Mouse (Mus musculus) forebrain, embryonic 15.5 days (tissue): Measurements from ENCODE around the gene Slc44a2. TPM values are rescaled to one million over a fixed set of nuclear protein-coding genes. Genes with fewer than 3 reads are reported as not detected.

Experiments used
- ATAC-seq: fragments of 200-750 bp; cut with Nextera tagmentation; replicated peaks from 2 replicates; pipeline ENCODE4 v1.8.0; 2017; ENCODE audit warnings: mild to moderate bottlenecking, moderate TSS enrichment, moderate library complexity
- H3K27ac ChIP-seq: fragments of 300-500 bp; sonication (generic); replicated peaks from 2 replicates; pipeline ENCODE4 v1.5.1; 2015; ENCODE audit warnings: mild to moderate bottlenecking, inconsistent platforms
- H3K27me3 ChIP-seq: fragments of 300-500 bp; sonication (generic); 2 replicates; pipeline ENCODE4 v1.6.1; 2015; ENCODE audit warnings: inconsistent platforms
- H3K36me3 ChIP-seq: fragments of 300-500 bp; sonication (generic); 2 replicates; pipeline ENCODE4 v1.6.1; 2015; ENCODE audit warnings: mild to moderate bottlenecking, inconsistent platforms
- H3K4me1 ChIP-seq: fragments of 300-500 bp; sonication (generic); 2 replicates; pipeline ENCODE4 v1.6.1; 2015; ENCODE audit warnings: inconsistent platforms
- H3K4me2 ChIP-seq: fragments of 300-500 bp; sonication (generic); replicated peaks from 2 replicates; pipeline ENCODE4 v1.6.1; 2015; ENCODE audit warnings: mild to moderate bottlenecking, inconsistent platforms
- H3K4me3 ChIP-seq: fragments of 300-500 bp; sonication (generic); 2 replicates; pipeline ENCODE4 v1.5.1; 2015; ENCODE audit warnings: mild to moderate bottlenecking, inconsistent platforms
- H3K9ac ChIP-seq: fragments of 300-500 bp; sonication (generic); replicated peaks from 2 replicates; pipeline ENCODE4 v1.6.1; 2015; ENCODE audit warnings: mild to moderate bottlenecking, inconsistent platforms
- H3K9me3 ChIP-seq: fragments of 300-500 bp; sonication (generic); 2 replicates; pipeline ENCODE4 v1.6.1; 2016; ENCODE audit warnings: inconsistent platforms
- WGBS: fragments of 180-500 bp; shearing (Covaris S2); methylation state at CpG from one replicate; pipeline ENCODE4 v1.1.7; 2015; ENCODE audit warnings: mixed read lengths; 5-methylcytosine and 5-hydroxymethylcytosine counted together
- polyA plus RNA-seq: library from polyadenylated mRNA; unstranded; fragments of >200 nt; fragmentation: Nextera tagmentation; extraction: Ambion mirVana; gene quantifications from 2 replicates; pipeline ENCODE4 v1.2.1, GENCODE M21; 2015

Slc44a2 gene
- 77.4 and 77.8 TPM in 2 replicates for polyA plus RNA-seq

- H3K9me3 ChIP-seq = no peaks in the 10 kb centered on the region
- WGBS = under 1% methylated on average over 52 of the region's 52 CpGs
- peak within 1 kb of the TSS; percentile 83 for H3K9ac ChIP-seq
- H3K27ac ChIP-seq = peak within 1 kb of the TSS; percentile 49
- peak within 1 kb of the TSS; percentile 87 for H3K4me2 ChIP-seq
- H3K27me3 ChIP-seq = no peaks in the 10 kb centered on the region
- H3K4me1 ChIP-seq = peaks cover 17% of the 10 kb centered on the region
- ATAC-seq = peak; percentile 93
- no peaks in the 10 kb centered on the region for H3K36me3 ChIP-seq
- H3K4me3 ChIP-seq = peak within 1 kb of the TSS; percentile 88
These were observed at the start of gene Slc44a2 for GRCm38 (mm10) chr9:21320619-21321512. Slc44a2 (plus strand) TSS chr9:21320698.

- Histone ChIP-seq H3K27ac (no peak overlapping the region), H3K9me3 (no peaks in the 10 kb centered on the region), H3K9ac (no peak overlapping the region), H3K27me3 (no peaks in the 10 kb centered on the region), H3K36me3 (peaks cover 87% of the 10 kb centered on the region), H3K4me2 (no peak overlapping the region), H3K4me1 (no peaks in the 10 kb centered on the region), H3K4me3 (no peak overlapping the region)
- no peak for ATAC-seq
- WGBS = 91% methylated on average over 9 of the region's 9 CpGs
These were observed 48.1 kb upstream of the Slc44a2 start for GRCm38 (mm10) chr9:21272391-21272790.

- Histone ChIP-seq H3K27ac (no peak overlapping the region), H3K4me1 (no peaks in the 10 kb centered on the region), H3K9me3 (no peaks in the 10 kb centered on the region), H3K27me3 (no peaks in the 10 kb centered on the region), H3K9ac (no peak overlapping the region), H3K36me3 (peaks cover 90% of the 10 kb centered on the region), H3K4me2 (no peak overlapping the region), H3K4me3 (no peak overlapping the region)
- no peak for ATAC-seq
- WGBS = 88% methylated on average over 8 of the region's 8 CpGs
These were observed 47.4 kb upstream of the Slc44a2 start for GRCm38 (mm10) chr9:21273094-21273493.

- Histone ChIP-seq H3K27ac (no peak overlapping the region), H3K9me3 (no peaks in the 10 kb centered on the region), H3K36me3 (peaks cover 88% of the 10 kb centered on the region), H3K4me2 (no peak overlapping the region), H3K4me1 (no peaks in the 10 kb centered on the region), H3K9ac (no peak overlapping the region), H3K4me3 (no peak overlapping the region), H3K27me3 (no peaks in the 10 kb centered on the region)
- 85% methylated on average over 7 of the region's 7 CpGs for WGBS
- no peak for ATAC-seq
These were observed 46.8 kb upstream of the Slc44a2 start for GRCm38 (mm10) chr9:21273520-21274228.

DNA sequence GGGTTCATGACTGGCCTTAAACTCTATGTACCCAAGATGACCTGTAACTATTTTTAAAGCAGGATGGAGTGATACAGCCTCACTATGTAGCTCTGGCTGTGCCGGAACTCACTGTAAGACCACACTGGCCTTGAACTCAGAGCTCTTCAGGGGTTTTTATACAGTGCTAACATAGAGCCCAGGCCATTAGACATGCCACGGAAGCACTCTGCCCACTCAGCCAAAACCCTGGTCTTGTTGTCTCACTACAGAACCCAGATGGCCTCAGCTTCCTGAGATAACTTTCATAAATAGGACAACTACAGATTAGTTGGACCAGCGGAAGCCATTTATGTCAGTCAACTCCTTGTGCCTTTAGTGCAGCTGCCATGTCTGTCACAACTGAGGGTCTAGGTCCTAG is 46.2 kb upstream of the Slc44a2 start:
- no peak overlapping the region for H3K27ac ChIP-seq
- H3K4me1 ChIP-seq = no peaks in the 10 kb centered on the region
- no peaks in the 10 kb centered on the region for H3K9me3 ChIP-seq
- ATAC-seq = no peak
- H3K4me3 ChIP-seq = no peak overlapping the region
- H3K4me2 ChIP-seq = no peak overlapping the region
- H3K9ac ChIP-seq = no peak overlapping the region
- no peaks in the 10 kb centered on the region for H3K27me3 ChIP-seq
- peaks cover 89% of the 10 kb centered on the region for H3K36me3 ChIP-seq
- WGBS = 94% methylated on average over 3 of the region's 3 CpGs

DNA sequence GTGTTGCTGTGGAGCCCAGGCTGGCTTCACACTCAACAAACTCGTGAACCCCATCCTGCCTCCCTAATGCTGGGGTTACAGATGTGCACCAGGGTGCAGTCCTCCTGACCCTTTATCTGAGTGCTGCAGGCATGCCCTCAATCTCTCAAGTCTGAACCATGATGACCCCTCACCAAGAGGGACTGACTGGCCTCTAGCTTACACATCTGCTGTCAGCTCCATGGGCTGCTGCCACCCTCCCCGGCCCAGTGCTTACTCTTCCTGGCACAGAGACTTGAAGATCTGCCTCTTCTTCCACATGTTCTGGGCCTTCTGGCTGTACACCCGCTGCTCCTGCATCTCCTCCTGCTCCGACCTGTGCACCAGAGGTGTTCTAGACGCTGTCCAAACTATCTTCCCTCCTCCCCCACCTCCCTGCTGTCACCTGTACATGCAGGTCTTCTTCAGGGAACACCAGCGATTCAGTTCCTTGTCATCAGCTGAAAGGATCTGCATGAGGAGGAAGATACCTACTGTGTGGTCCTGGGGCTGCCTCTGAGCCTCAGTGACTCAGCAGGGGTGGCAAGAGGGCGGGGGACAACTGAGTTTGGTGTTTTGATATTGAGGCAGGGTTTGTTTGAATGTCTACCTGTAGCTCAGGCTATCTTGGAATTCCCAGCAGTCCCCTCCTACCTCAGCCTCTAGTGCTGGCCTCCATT is 45.3 kb upstream of the Slc44a2 start:
- H3K36me3 ChIP-seq = peaks cover 90% of the 10 kb centered on the region
- ATAC-seq = no peak

GRCm38 (mm10) chr9:21275727-21276126 is 44.8 kb upstream of the Slc44a2 start:
- no peak for ATAC-seq
- no peak overlapping the region for H3K4me2 ChIP-seq
- WGBS = 94% methylated on average over 12 of the region's 12 CpGs
- no peaks in the 10 kb centered on the region for H3K9me3 ChIP-seq
- no peaks in the 10 kb centered on the region for H3K27me3 ChIP-seq
- H3K4me3 ChIP-seq = no peak overlapping the region
- H3K9ac ChIP-seq = no peak overlapping the region
- H3K27ac ChIP-seq = no peak overlapping the region
- H3K4me1 ChIP-seq = no peaks in the 10 kb centered on the region
- peaks cover 88% of the 10 kb centered on the region for H3K36me3 ChIP-seq

More for the DNA sequence above, 45.3 kb upstream of the Slc44a2 start:
- H3K27ac ChIP-seq = no peak overlapping the region
- H3K4me3 ChIP-seq = no peak overlapping the region
- no peaks in the 10 kb centered on the region for H3K4me1 ChIP-seq
- no peak overlapping the region for H3K9ac ChIP-seq
- no peaks in the 10 kb centered on the region for H3K27me3 ChIP-seq
- 82% methylated on average over 7 of the region's 7 CpGs for WGBS
- H3K4me2 ChIP-seq = no peak overlapping the region
- no peaks in the 10 kb centered on the region for H3K9me3 ChIP-seq

DNA sequence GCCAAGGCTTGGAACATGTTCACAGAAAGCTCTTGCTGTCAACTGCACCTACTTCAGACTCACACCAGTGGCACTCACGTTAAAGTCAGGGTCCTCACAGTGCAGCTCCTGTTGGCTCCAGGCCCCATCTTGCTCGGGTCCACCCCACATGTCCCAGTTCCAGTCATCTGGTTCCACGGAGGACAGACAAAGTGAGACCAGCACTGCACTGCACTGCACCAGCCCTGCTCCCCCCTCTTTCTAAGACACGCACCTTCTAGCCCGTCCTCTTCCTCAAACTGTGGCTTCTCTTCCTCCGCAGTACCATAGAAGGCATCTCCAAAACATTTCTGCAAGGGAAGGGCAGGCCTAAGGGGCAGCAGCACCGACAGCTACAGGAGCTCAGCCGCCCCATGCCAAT is 44.2 kb upstream of the Slc44a2 start:
- H3K27me3 ChIP-seq = no peaks in the 10 kb centered on the region
- 90% methylated on average over 8 of the region's 8 CpGs for WGBS
- peak; percentile 6; the same call in 1 of the 2 replicates for ATAC-seq
- no peak overlapping the region for H3K27ac ChIP-seq
- no peaks in the 10 kb centered on the region for H3K4me1 ChIP-seq
- H3K9me3 ChIP-seq = no peaks in the 10 kb centered on the region
- H3K36me3 ChIP-seq = peaks cover 88% of the 10 kb centered on the region
- H3K9ac ChIP-seq = no peak overlapping the region
- no peak overlapping the region for H3K4me3 ChIP-seq
- no peak overlapping the region for H3K4me2 ChIP-seq

GRCm38 (mm10) chr9:21277776-21278175 is 42.7 kb upstream of the Slc44a2 start:
- Histone ChIP-seq H3K36me3 (peaks cover 83% of the 10 kb centered on the region), H3K4me2 (no peak overlapping the region), H3K4me1 (no peaks in the 10 kb centered on the region), H3K9me3 (no peaks in the 10 kb centered on the region), H3K4me3 (no peak overlapping the region), H3K27me3 (no peaks in the 10 kb centered on the region), H3K9ac (no peak overlapping the region), H3K27ac (no peak overlapping the region)
- 92% methylated on average over 5 of the region's 5 CpGs for WGBS
- ATAC-seq = no peak

DNA sequence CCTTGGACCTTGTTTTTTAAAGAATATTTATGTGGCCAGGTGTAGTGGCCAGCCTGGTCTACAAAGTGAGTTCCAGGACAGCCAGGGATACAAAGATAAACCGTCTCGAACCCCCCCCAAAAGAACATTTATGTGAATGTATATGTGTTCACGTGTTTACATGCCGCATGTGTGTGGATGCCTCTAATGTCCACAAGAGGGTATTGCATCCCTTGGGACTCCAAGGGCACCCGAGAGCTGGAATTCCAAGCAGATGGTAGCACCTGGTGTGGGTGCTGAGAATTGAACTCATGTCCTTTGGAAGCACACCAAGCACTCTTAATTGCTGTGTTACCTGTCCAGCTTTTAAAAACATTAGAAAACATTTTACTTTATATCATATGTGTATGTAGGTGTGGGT is 36.9 kb upstream of the Slc44a2 start:
- Histone ChIP-seq H3K4me1 (peaks cover 20% of the 10 kb centered on the region), H3K9me3 (no peaks in the 10 kb centered on the region), H3K4me3 (no peak overlapping the region), H3K9ac (no peak overlapping the region), H3K4me2 (no peak overlapping the region), H3K27ac (no peak overlapping the region), H3K27me3 (no peaks in the 10 kb centered on the region), H3K36me3 (peaks cover 55% of the 10 kb centered on the region)
- ATAC-seq = no peak
- 93% methylated on average over 5 of the region's 5 CpGs for WGBS

GRCm38 (mm10) chr9:21283994-21284393 is 36.5 kb upstream of the Slc44a2 start:
- Histone ChIP-seq H3K27me3 (no peaks in the 10 kb centered on the region), H3K36me3 (peaks cover 51% of the 10 kb centered on the region), H3K4me1 (peaks cover 24% of the 10 kb centered on the region), H3K4me2 (no peak overlapping the region), H3K9me3 (no peaks in the 10 kb centered on the region), H3K4me3 (no peak overlapping the region), H3K27ac (no peak overlapping the region), H3K9ac (no peak overlapping the region)
- WGBS = 91% methylated on average over 3 of the region's 3 CpGs
- ATAC-seq = no peak

- peak overlapping the region; percentile 74 for H3K4me2 ChIP-seq
- H3K9ac ChIP-seq = peak overlapping the region; percentile 63; the same call in 1 of the 2 replicates
These were observed 33.7 kb upstream of the Slc44a2 start for GRCm38 (mm10) chr9:21286753-21287152.

More at GRCm38 (mm10) chr9:21286753-21287152, 33.7 kb upstream of the Slc44a2 start:
- no peaks in the 10 kb centered on the region for H3K27me3 ChIP-seq
- no peak overlapping the region for H3K27ac ChIP-seq
- H3K36me3 ChIP-seq = peaks cover 25% of the 10 kb centered on the region
- no peak for ATAC-seq
- no peaks in the 10 kb centered on the region for H3K9me3 ChIP-seq
- peaks cover 42% of the 10 kb centered on the region for H3K4me1 ChIP-seq
- H3K4me3 ChIP-seq = peak overlapping the region; percentile 70
- WGBS = 79% methylated on average over 3 of the region's 3 CpGs
